32 mouse cellular contexts compared by ENCODE assay signal in genomic region chr19:35755494-35755893, GRCm38 (mm10).
"Had no signal": no experiment of that assay in that cellular context is flagged by ENCODE, and none has a peak within 500 bp of the region (broad histone marks: within the 10 kb centered on the region; RNA-seq: fewer than 3 reads in every experiment).

No protein-coding gene starts in this region.

- H3K4me1 ChIP-seq: limb, embryonic 10.5 days; limb, embryonic 12.5 days; limb, embryonic 13.5 days; limb, embryonic 15.5 days; liver, embryonic 12.5 days; liver, embryonic 13.5 days; liver, embryonic 15.5 days; lung, embryonic 15.5 days; midbrain, embryonic 10.5 days; midbrain, embryonic 12.5 days; midbrain, embryonic 13.5 days; midbrain, embryonic 15.5 days; neural tube, embryonic 12.5 days had no signal

- H3K27me3 ChIP-seq: limb, embryonic 12.5 days; limb, embryonic 13.5 days; limb, embryonic 15.5 days; liver, embryonic 12.5 days; liver, embryonic 13.5 days; liver, embryonic 15.5 days; lung, embryonic 15.5 days; megakaryocyte, embryonic 14.5 days; midbrain, embryonic 12.5 days; midbrain, embryonic 13.5 days; midbrain, embryonic 15.5 days; neural tube, embryonic 12.5 days had no signal

- H3K4me3 ChIP-seq: limb, embryonic 10.5 days; limb, embryonic 12.5 days; limb, embryonic 13.5 days; limb, embryonic 15.5 days; liver, embryonic 12.5 days; liver, embryonic 13.5 days; liver, embryonic 15.5 days; lung, embryonic 15.5 days; megakaryocyte, embryonic 14.5 days; midbrain, embryonic 10.5 days; midbrain, embryonic 12.5 days; midbrain, embryonic 13.5 days; midbrain, embryonic 15.5 days; myocyte; neural tube, embryonic 12.5 days had no signal

- H3K4me2 ChIP-seq: limb, embryonic 12.5 days; limb, embryonic 13.5 days; limb, embryonic 15.5 days; liver, embryonic 11.5 days; liver, embryonic 12.5 days; liver, embryonic 13.5 days; liver, embryonic 15.5 days; lung, embryonic 14.5 days; lung, embryonic 15.5 days; midbrain, embryonic 11.5 days; midbrain, embryonic 12.5 days; midbrain, embryonic 13.5 days; midbrain, embryonic 15.5 days; neural tube, embryonic 12.5 days had no signal

- ATAC-seq: liver, embryonic 12.5 days; liver, postnatal 0 days; lung, postnatal 0 days; midbrain, embryonic 13.5 days; midbrain, embryonic 15.5 days; midbrain, embryonic 16.5 days had no signal

- H3K9ac ChIP-seq: limb, embryonic 12.5 days; limb, embryonic 13.5 days; limb, embryonic 15.5 days; liver, embryonic 12.5 days; liver, embryonic 13.5 days; liver, embryonic 14.5 days; liver, embryonic 15.5 days; liver, postnatal 0 days; lung, embryonic 14.5 days; lung, embryonic 15.5 days; midbrain, embryonic 12.5 days; midbrain, embryonic 13.5 days; midbrain, embryonic 15.5 days; neural tube, embryonic 12.5 days had no signal

- H3K27ac ChIP-seq: limb, embryonic 10.5 days; limb, embryonic 12.5 days; limb, embryonic 13.5 days; limb, embryonic 15.5 days; liver, embryonic 12.5 days; liver, embryonic 13.5 days; liver, embryonic 14.5 days; liver, embryonic 15.5 days; lung, embryonic 15.5 days; macrophage; midbrain, embryonic 10.5 days; midbrain, embryonic 12.5 days; midbrain, embryonic 13.5 days; midbrain, embryonic 15.5 days; neural tube, embryonic 12.5 days had no signal

- H3K36me3 ChIP-seq: limb, embryonic 10.5 days; limb, embryonic 12.5 days; limb, embryonic 13.5 days; limb, embryonic 15.5 days; liver, embryonic 12.5 days; liver, embryonic 13.5 days; liver, embryonic 15.5 days; lung, embryonic 15.5 days; midbrain, embryonic 10.5 days; midbrain, embryonic 12.5 days; midbrain, embryonic 13.5 days; midbrain, embryonic 15.5 days; neural tube, embryonic 12.5 days had no signal

- H3K9me3 ChIP-seq: limb, embryonic 10.5 days; limb, embryonic 12.5 days; limb, embryonic 13.5 days; limb, embryonic 15.5 days; liver, embryonic 12.5 days; liver, embryonic 15.5 days; lung, embryonic 15.5 days; megakaryocyte, embryonic 14.5 days; midbrain, embryonic 10.5 days; midbrain, embryonic 12.5 days; midbrain, embryonic 13.5 days; midbrain, embryonic 15.5 days; neural tube, embryonic 12.5 days had no signal

- DNase-seq: left cerebral cortex, postnatal 4 days; liver; liver, embryonic 13.5 days; liver, postnatal 0 days; lung, adult 18-20 months; lung, adult 2 months; lung, embryonic 14.5 days; lung, postnatal 10 days; lung, postnatal 14 days; lung, postnatal 36 days; lung, postnatal 4 days; midbrain, embryonic 14.5 days had no signal
